Mouse (Mus musculus) liver, embryonic 16.5 days (tissue): ENCODE results near the gene Rcbtb2. TPM values are rescaled to one million over a fixed set of nuclear protein-coding genes. Genes with fewer than 3 reads are reported as not detected.
A peak's percentile ranks its signal among the peaks of the same experiment; 100 is the strongest.

ENCODE experiments used
- ATAC-seq: fragments of 200-750 bp; cut with Nextera tagmentation; 2 replicates; pipeline ENCODE4 v1.8.0; 2017; ENCODE audit warnings: low read depth, mild to moderate bottlenecking, moderate number of reproducible peaks, moderate library complexity
- H3K27ac ChIP-seq: fragments of 300-500 bp; sonication (generic); 2 replicates; pipeline ENCODE4 v1.5.1; 2014; ENCODE audit warnings: mild to moderate bottlenecking, low read length
- H3K27me3 ChIP-seq: fragments of 300-500 bp; sonication (generic); 2 replicates; pipeline ENCODE4 v1.6.1; 2014; ENCODE audit warnings: low read depth, low read length, mixed read lengths; ENCODE audit not compliant: control insufficient read depth, insufficient read depth
- H3K36me3 ChIP-seq: fragments of 300-500 bp; sonication (generic); 2 replicates; pipeline ENCODE4 v1.6.1; 2014; ENCODE audit warnings: mild to moderate bottlenecking; ENCODE audit not compliant: control insufficient read depth, insufficient read depth
- H3K4me1 ChIP-seq: fragments of 300-500 bp; sonication (generic); 2 replicates; pipeline ENCODE4 v1.6.1; 2014; ENCODE audit warnings: low read depth, low read length, mixed read lengths; ENCODE audit not compliant: control insufficient read depth
- H3K4me2 ChIP-seq: fragments of 300-500 bp; sonication (generic); 2 replicates; pipeline ENCODE4 v1.6.1; 2014; ENCODE audit warnings: low read depth, low read length, mixed read lengths
- H3K4me3 ChIP-seq: fragments of 300-500 bp; sonication (generic); 2 replicates; pipeline ENCODE4 v1.5.1; 2014; ENCODE audit warnings: low read depth, mild to moderate bottlenecking, low read length
- H3K9ac ChIP-seq: fragments of 300-500 bp; sonication (generic); 2 replicates; pipeline ENCODE4 v1.6.1; 2014; ENCODE audit warnings: low read depth, low read length
- H3K9me3 ChIP-seq: fragments of 300-500 bp; sonication (generic); replicated peaks from 2 replicates; pipeline ENCODE4 v1.6.1; 2016; ENCODE audit warnings: low read length; ENCODE audit not compliant: control insufficient read depth
- WGBS: fragments of 180-500 bp; shearing (Covaris S2); extraction: QIAGEN DNeasy Blood & Tissue Kit; methylation state at CpG from one replicate; pipeline ENCODE4 v1.1.7; 2014; ENCODE audit not compliant: insufficient replicate concordance; 5-methylcytosine and 5-hydroxymethylcytosine counted together
- polyA plus RNA-seq: library from polyadenylated mRNA; unstranded; fragments of >200 nt; fragmentation: Nextera tagmentation; extraction: Ambion mirVana; gene quantifications from 2 replicates; pipeline ENCODE4 v1.2.1, GENCODE M21; 2015

Rcbtb2 gene
- polyA plus RNA-seq, 1 experiment from 2014 or later: 19.5 TPM

GRCm38 (mm10) chr14:73162192-73162800, 39.5 kb downstream of the Rcbtb2 start:
- no peak overlapping the region for H3K4me3 ChIP-seq
- no peaks in the 10 kb centered on the region; the same call in 1 of the 2 replicates for H3K27me3 ChIP-seq
- no peak overlapping the region for H3K9ac ChIP-seq
- H3K4me1 ChIP-seq: no peaks in the 10 kb centered on the region
- H3K36me3 ChIP-seq: no peaks in the 10 kb centered on the region
- H3K27ac ChIP-seq: no peak overlapping the region
- WGBS: 68% methylated on average over 13 of the region's 13 CpGs
- H3K4me2 ChIP-seq: no peak overlapping the region
- no peak for ATAC-seq
- H3K9me3 ChIP-seq: no peaks in the 10 kb centered on the region

GRCm38 (mm10) chr14:73163363-73163998, 40.6 kb downstream of the Rcbtb2 start:
- ATAC-seq: no peak
- H3K9me3 ChIP-seq: no peaks in the 10 kb centered on the region
- no peaks in the 10 kb centered on the region for H3K4me1 ChIP-seq
- no peak overlapping the region for H3K9ac ChIP-seq
- no peaks in the 10 kb centered on the region; the same call in 1 of the 2 replicates for H3K27me3 ChIP-seq
- H3K4me2 ChIP-seq: no peak overlapping the region
- H3K4me3 ChIP-seq: no peak overlapping the region
- H3K36me3 ChIP-seq: no peaks in the 10 kb centered on the region
- 49% methylated on average over 10 of the region's 10 CpGs for WGBS
- H3K27ac ChIP-seq: no peak overlapping the region

GRCm38 (mm10) chr14:73165136-73165535, 42.3 kb downstream of the Rcbtb2 start:
- WGBS: 69% methylated on average over 6 of the region's 6 CpGs
- H3K9ac ChIP-seq: no peak overlapping the region
- H3K9me3 ChIP-seq: no peaks in the 10 kb centered on the region
- H3K4me3 ChIP-seq: no peak overlapping the region
- no peak overlapping the region for H3K4me2 ChIP-seq
- H3K4me1 ChIP-seq: 0 out of 2 replicates have a peak, but pooled peaks cover 2% of the 10 kb centered on the region
- ATAC-seq: no peak
- no peaks in the 10 kb centered on the region; the same call in 1 of the 2 replicates for H3K27me3 ChIP-seq
- no peak overlapping the region for H3K27ac ChIP-seq
- H3K36me3 ChIP-seq: no peaks in the 10 kb centered on the region

GRCm38 (mm10) chr14:73168605-73169004, 45.8 kb downstream of the Rcbtb2 start:
- H3K27ac ChIP-seq: no peak overlapping the region
- no peak overlapping the region for H3K4me2 ChIP-seq
- no peak overlapping the region for H3K9ac ChIP-seq
- 73% methylated on average over 6 of the region's 6 CpGs for WGBS
- no peaks in the 10 kb centered on the region for H3K36me3 ChIP-seq
- no peaks in the 10 kb centered on the region; the same call in 1 of the 2 replicates for H3K27me3 ChIP-seq
- no peak overlapping the region for H3K4me3 ChIP-seq
- H3K9me3 ChIP-seq: no peaks in the 10 kb centered on the region
- ATAC-seq: no peak
- H3K4me1 ChIP-seq: 0 out of 2 replicates have a peak, but pooled peaks cover 3% of the 10 kb centered on the region

GRCm38 (mm10) chr14:73169926-73170844, 47.3 kb downstream of the Rcbtb2 start:
- Histone ChIP-seq H3K4me2 (no peak overlapping the region), H3K27me3 (no peaks in the 10 kb centered on the region), H3K4me3 (no peak overlapping the region), H3K9me3 (no peaks in the 10 kb centered on the region), H3K4me1 (peaks cover 9% of the 10 kb centered on the region), H3K27ac (no peak overlapping the region), H3K36me3 (no peaks in the 10 kb centered on the region), H3K9ac (no peak overlapping the region)
- ATAC-seq: peak; percentile 70
- WGBS: 73% methylated on average over 13 of the region's 13 CpGs

- ATAC-seq: peak; percentile 40
- Histone ChIP-seq H3K9ac (no peak overlapping the region), H3K4me1 (peaks cover 12% of the 10 kb centered on the region), H3K27me3 (no peaks in the 10 kb centered on the region), H3K4me2 (no peak overlapping the region), H3K27ac (no peak overlapping the region; the same call in 1 of the 2 replicates), H3K4me3 (no peak overlapping the region), H3K36me3 (no peaks in the 10 kb centered on the region), H3K9me3 (no peaks in the 10 kb centered on the region)
- 48% methylated on average over 12 of the region's 12 CpGs for WGBS
These were observed 49.6 kb downstream of the Rcbtb2 start for GRCm38 (mm10) chr14:73172196-73173011.

- no peak for ATAC-seq
- Histone ChIP-seq H3K27me3 (no peaks in the 10 kb centered on the region), H3K4me1 (peaks cover 12% of the 10 kb centered on the region), H3K36me3 (no peaks in the 10 kb centered on the region), H3K9ac (no peak overlapping the region), H3K4me3 (no peak overlapping the region), H3K9me3 (no peaks in the 10 kb centered on the region), H3K27ac (no peak overlapping the region), H3K4me2 (no peak overlapping the region)
- 78% methylated on average over 11 of the region's 11 CpGs for WGBS
These were observed 50.8 kb downstream of the Rcbtb2 start for GRCm38 (mm10) chr14:73173662-73174061.

GRCm38 (mm10) chr14:73174091-73174995, 51.5 kb downstream of the Rcbtb2 start:
- no peaks in the 10 kb centered on the region for H3K36me3 ChIP-seq
- no peaks in the 10 kb centered on the region for H3K27me3 ChIP-seq
- H3K4me3 ChIP-seq: no peak overlapping the region
- H3K9me3 ChIP-seq: no peaks in the 10 kb centered on the region
- ATAC-seq: no peak
- H3K4me1 ChIP-seq: peaks cover 12% of the 10 kb centered on the region
- H3K9ac ChIP-seq: no peak overlapping the region
- no peak overlapping the region for H3K27ac ChIP-seq
- no peak overlapping the region for H3K4me2 ChIP-seq
- 61% methylated on average over 7 of the region's 7 CpGs for WGBS
